Mouse (Mus musculus) forebrain, postnatal 0 days (tissue): ENCODE measurements at regions not wholly inside any gene's neighbourhood (a gene's known extent, or its start where the extent isn't known, plus 50 kb on each side); places are given as distances from the start of the nearest gene placed in this dataset.

Experiments
- ATAC-seq: fragments of 200-750 bp; cut with Nextera tagmentation; 2 replicates; pipeline ENCODE4 v1.8.0; 2017; ENCODE audit warnings: mild to moderate bottlenecking, moderate library complexity
- DNase-seq: peaks from one replicate; pipeline ENCODE4 v3.0.0-alpha.2; 2015
- H3K27ac ChIP-seq: fragments of 300-500 bp; sonication (generic); 2 replicates; pipeline ENCODE4 v1.5.1; 2014; ENCODE audit warnings: low read depth, mild to moderate bottlenecking, antibody characterized with exemption, low read length, moderate library complexity, mixed read lengths
- H3K27me3 ChIP-seq: fragments of 300-500 bp; sonication (generic); 2 replicates; pipeline ENCODE4 v1.6.1; 2014; ENCODE audit warnings: mild to moderate bottlenecking, low read length, mixed read lengths; ENCODE audit not compliant: insufficient read depth
- H3K36me3 ChIP-seq: fragments of 300-500 bp; sonication (generic); 2 replicates; pipeline ENCODE4 v1.6.1; 2014; ENCODE audit warnings: mild to moderate bottlenecking, moderate library complexity; ENCODE audit not compliant: insufficient read depth
- H3K4me1 ChIP-seq: fragments of 300-500 bp; sonication (generic); 2 replicates; pipeline ENCODE4 v1.6.1; 2014; ENCODE audit warnings: antibody characterized with exemption; ENCODE audit not compliant: insufficient read depth
- H3K4me2 ChIP-seq: fragments of 300-500 bp; sonication (generic); 2 replicates; pipeline ENCODE4 v1.6.1; 2014; ENCODE audit warnings: low read depth, mild to moderate bottlenecking, moderate library complexity
- H3K4me3 ChIP-seq: fragments of 300-500 bp; sonication (generic); 2 replicates; pipeline ENCODE4 v1.5.1; 2014; ENCODE audit warnings: low read depth, low read length, mixed read lengths
- H3K9ac ChIP-seq: fragments of 300-500 bp; sonication (generic); 2 replicates; pipeline ENCODE4 v1.6.1; 2014; ENCODE audit warnings: mild to moderate bottlenecking
- H3K9me3 ChIP-seq: fragments of 300-500 bp; sonication (generic); 2 replicates; pipeline ENCODE4 v1.6.1; 2016; ENCODE audit warnings: low read length
- CTCF ChIP-seq: sonication (generic); IDR thresholded peaks from 2 replicates; pipeline ENCODE4 v1.5.1; 2016; ENCODE audit warnings: antibody characterized with exemption, control low read depth, low read depth
- WGBS: fragments of 180-500 bp; shearing (Covaris S2); extraction: QIAGEN DNeasy Blood & Tissue Kit; methylation state at CpG from one replicate; pipeline ENCODE4 v1.1.7; 2014; 5-methylcytosine and 5-hydroxymethylcytosine counted together

- Histone ChIP-seq H3K4me1 (no peaks in the 10 kb centered on the region), H3K9me3 (no peaks in the 10 kb centered on the region), H3K4me2 (no peak overlapping the region), H3K4me3 (no peak overlapping the region), H3K36me3 (no peaks in the 10 kb centered on the region), H3K27ac (no peak overlapping the region), H3K9ac (no peak overlapping the region), H3K27me3 (no peaks in the 10 kb centered on the region)
- DNase-seq (no peak), ATAC-seq (no peak)
- 81% methylated on average over 2 of the region's 2 CpGs for WGBS
- no peak for TF ChIP-seq CTCF
These were observed 645.4 kb upstream of the Gm10131 start for GRCm38 (mm10) chr8:34756916-34757315.

GRCm38 (mm10) chr8:34756171-34756570 is 644.6 kb upstream of the Gm10131 start:
- no peak for TF ChIP-seq CTCF
- ATAC-seq: no peak
- no peak for DNase-seq

DNA sequence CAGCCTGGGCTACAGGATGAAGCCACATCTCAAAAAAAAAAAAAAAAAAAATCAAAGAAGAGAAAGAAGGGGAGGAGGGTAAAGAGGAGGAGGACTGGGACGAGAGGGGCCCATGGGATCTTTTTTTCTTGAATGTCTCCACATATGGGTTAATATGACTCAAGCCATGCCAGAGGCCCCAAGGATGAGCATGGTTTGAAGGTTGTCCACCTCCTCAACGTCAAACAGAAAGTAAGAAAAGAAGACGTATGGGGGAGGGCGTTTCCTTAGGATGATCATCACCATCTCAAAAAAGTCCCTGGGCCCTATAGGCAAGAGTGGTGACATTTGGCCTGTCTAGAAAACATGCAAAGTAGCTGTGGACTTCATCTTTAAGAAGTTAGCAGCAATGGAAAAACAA is 643.9 kb upstream of the Gm10131 start:
- H3K27ac ChIP-seq: no peak overlapping the region
- no peaks in the 10 kb centered on the region for H3K27me3 ChIP-seq
- TF ChIP-seq CTCF: no peak
- H3K4me1 ChIP-seq: no peaks in the 10 kb centered on the region
- no peaks in the 10 kb centered on the region for H3K9me3 ChIP-seq
- no peak overlapping the region for H3K4me2 ChIP-seq
- no peaks in the 10 kb centered on the region for H3K36me3 ChIP-seq
- no peak overlapping the region for H3K9ac ChIP-seq
- 87% methylated on average over 4 of the region's 4 CpGs for WGBS
- DNase-seq (no peak), ATAC-seq (no peak)
- H3K4me3 ChIP-seq: no peak overlapping the region

More at GRCm38 (mm10) chr8:34756171-34756570, 644.6 kb upstream of the Gm10131 start:
- no peak overlapping the region for H3K4me3 ChIP-seq
- H3K4me2 ChIP-seq: no peak overlapping the region
- no peak overlapping the region for H3K27ac ChIP-seq
- H3K36me3 ChIP-seq: no peaks in the 10 kb centered on the region
- H3K27me3 ChIP-seq: no peaks in the 10 kb centered on the region
- WGBS: 89% methylated on average over 4 of the region's 4 CpGs
- no peaks in the 10 kb centered on the region for H3K4me1 ChIP-seq
- no peaks in the 10 kb centered on the region for H3K9me3 ChIP-seq
- H3K9ac ChIP-seq: no peak overlapping the region

DNA sequence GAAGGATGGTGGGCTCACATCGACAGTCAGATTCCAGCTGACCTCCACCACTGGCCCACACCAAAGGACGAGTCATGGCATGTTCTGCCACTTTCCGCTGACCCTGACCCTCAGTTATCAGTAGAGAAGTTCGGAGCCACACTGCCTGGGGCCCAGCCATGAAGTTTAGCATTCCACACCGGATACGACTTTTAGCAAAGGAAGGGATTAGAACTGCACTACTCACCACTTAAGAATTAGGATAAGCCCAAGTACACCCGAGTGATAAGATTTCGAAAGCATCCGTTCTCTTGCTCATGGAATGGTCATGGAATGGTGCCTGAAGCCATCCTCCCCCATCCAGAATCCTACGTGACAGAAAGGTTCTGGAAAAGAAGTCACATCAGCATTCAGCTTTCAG is 641.5 kb upstream of the Gm10131 start:
- H3K4me1 ChIP-seq: no peaks in the 10 kb centered on the region
- DNase-seq (no peak), ATAC-seq (no peak)
- no peak overlapping the region for H3K27ac ChIP-seq
- no peak for TF ChIP-seq CTCF
- H3K36me3 ChIP-seq: no peaks in the 10 kb centered on the region
- 86% methylated on average over 10 of the region's 10 CpGs for WGBS
- no peak overlapping the region for H3K4me2 ChIP-seq
- H3K4me3 ChIP-seq: no peak overlapping the region
- no peak overlapping the region for H3K9ac ChIP-seq
- H3K27me3 ChIP-seq: no peaks in the 10 kb centered on the region
- H3K9me3 ChIP-seq: no peaks in the 10 kb centered on the region

DNA sequence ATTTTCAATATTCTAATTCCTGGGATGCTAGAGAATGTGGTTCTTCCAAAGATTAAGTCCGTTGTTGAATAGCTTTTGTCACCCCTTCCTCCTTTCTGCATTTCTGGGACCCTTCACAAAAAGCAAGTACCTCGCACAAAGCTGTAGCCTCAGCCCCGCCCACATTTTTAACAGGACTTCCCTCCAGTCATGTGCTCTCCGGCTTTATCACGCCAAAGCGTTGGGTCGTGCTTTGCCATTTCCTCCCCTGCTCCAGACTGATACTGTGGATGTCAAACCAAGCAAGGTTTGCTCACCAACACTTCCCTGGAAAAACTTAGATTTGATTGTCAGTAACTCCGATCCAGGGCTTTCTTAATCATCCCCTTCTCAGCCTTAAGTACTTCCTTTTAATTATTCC is 637.0 kb upstream of the Gm10131 start:
- Histone ChIP-seq H3K4me1 (no peaks in the 10 kb centered on the region), H3K9ac (no peak overlapping the region), H3K27me3 (no peaks in the 10 kb centered on the region), H3K9me3 (no peaks in the 10 kb centered on the region), H3K27ac (no peak overlapping the region), H3K4me3 (no peak overlapping the region), H3K36me3 (no peaks in the 10 kb centered on the region), H3K4me2 (no peak overlapping the region)
- no peak for TF ChIP-seq CTCF
- 58% methylated on average over 8 of the region's 8 CpGs for WGBS
- ATAC-seq (no peak), DNase-seq (no peak)

DNA sequence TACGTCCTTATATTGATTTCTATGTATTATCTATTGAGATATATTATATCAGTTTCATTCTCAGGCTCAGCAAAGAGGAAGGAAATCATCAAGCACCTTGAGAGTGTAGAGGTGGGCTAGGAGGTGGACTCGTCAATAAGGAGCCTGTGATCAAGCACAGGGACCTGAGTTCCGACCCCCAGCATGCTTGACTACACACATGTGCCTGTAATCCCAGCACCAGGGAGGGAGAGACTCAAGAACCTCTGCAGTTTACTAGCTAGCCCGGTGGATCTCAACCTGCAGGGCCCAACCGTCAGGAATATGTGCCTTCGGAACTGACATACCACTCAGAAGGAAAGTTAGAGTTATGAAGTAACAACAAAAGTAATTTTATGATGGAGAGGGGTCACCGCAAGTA is 634.2 kb upstream of the Gm10131 start:
- H3K9me3 ChIP-seq: no peaks in the 10 kb centered on the region
- ATAC-seq: no peak
- no peak overlapping the region for H3K9ac ChIP-seq
- TF ChIP-seq CTCF: no peak
- H3K27me3 ChIP-seq: no peaks in the 10 kb centered on the region
- no peak overlapping the region for H3K4me3 ChIP-seq
- H3K4me2 ChIP-seq: no peak overlapping the region
- H3K27ac ChIP-seq: no peak overlapping the region
- no peak for DNase-seq
- H3K36me3 ChIP-seq: no peaks in the 10 kb centered on the region
- H3K4me1 ChIP-seq: no peaks in the 10 kb centered on the region
- 95% methylated on average over 7 of the region's 7 CpGs for WGBS

GRCm38 (mm10) chr8:34744682-34745081 is 633.1 kb upstream of the Gm10131 start:
- no peak overlapping the region for H3K4me3 ChIP-seq
- H3K4me2 ChIP-seq: no peak overlapping the region
- no peak for TF ChIP-seq CTCF
- DNase-seq (no peak), ATAC-seq (no peak)
- no peaks in the 10 kb centered on the region for H3K27me3 ChIP-seq
- no peaks in the 10 kb centered on the region for H3K9me3 ChIP-seq
- 67% methylated on average over 4 of the region's 4 CpGs for WGBS
- H3K4me1 ChIP-seq: no peaks in the 10 kb centered on the region
- no peak overlapping the region for H3K9ac ChIP-seq
- no peak overlapping the region for H3K27ac ChIP-seq
- no peaks in the 10 kb centered on the region for H3K36me3 ChIP-seq

DNA sequence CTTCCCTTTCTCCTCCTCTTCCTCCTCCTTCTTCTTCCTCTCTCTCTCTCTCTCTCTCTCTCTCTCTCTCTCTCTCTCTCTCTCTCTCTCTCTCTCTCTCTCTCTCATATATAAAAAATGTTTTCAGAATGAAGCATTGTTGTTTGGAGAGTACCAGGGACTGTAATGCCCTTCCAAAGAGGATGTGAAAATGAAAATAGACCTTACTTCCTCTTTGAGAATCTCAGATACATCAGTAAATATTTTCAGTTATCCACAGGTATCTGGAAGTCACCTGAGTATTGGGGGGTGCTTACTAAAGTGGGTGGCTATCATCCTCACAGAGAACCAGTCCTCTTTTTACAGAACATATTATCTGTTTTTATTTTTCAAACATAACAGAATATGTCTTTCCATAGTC is 632.6 kb upstream of the Gm10131 start:
- Histone ChIP-seq H3K36me3 (no peaks in the 10 kb centered on the region), H3K9ac (no peak overlapping the region), H3K4me1 (no peaks in the 10 kb centered on the region), H3K27ac (no peak overlapping the region), H3K27me3 (no peaks in the 10 kb centered on the region), H3K4me3 (no peak overlapping the region), H3K9me3 (no peaks in the 10 kb centered on the region), H3K4me2 (no peak overlapping the region)
- DNase-seq (no peak), ATAC-seq (no peak)
- no peak for TF ChIP-seq CTCF
